8 mouse cellular contexts compared by ENCODE assay signal in genomic region chr11:75572301-75572791, GRCm38 (mm10). TPM values are rescaled to one million over a fixed set of nuclear protein-coding genes. Genes with fewer than 3 reads are reported as not detected.
DNase-seq lines count a peak whose midpoint lies in the region; ATAC-seq lines count a peak whose summit lies in the region.

No protein-coding gene starts in this region.

- 33% methylated on average over 10 of the region's 10 CpGs for WGBS in heart, embryonic 14.5 days
- WGBS in hindbrain, embryonic 11.5 days = 13% methylated on average over 10 of the region's 10 CpGs
- 15% methylated on average over 10 of the region's 10 CpGs for WGBS in midbrain, embryonic 10.5 days

- H3K36me3 ChIP-seq in heart, embryonic 14.5 days (ENCODE audit: control insufficient read depth, insufficient read depth, low read length) = peaks cover 5% of the 10 kb centered on the region; the same call in 1 of the 2 replicates
- H3K36me3 ChIP-seq in hindbrain, embryonic 11.5 days (ENCODE audit: control insufficient read depth, insufficient read depth, low read length) = no peaks in the 10 kb centered on the region
- H3K36me3 ChIP-seq in midbrain, embryonic 10.5 days = peaks cover 8% of the 10 kb centered on the region; the same call in 1 of the 2 replicates

- no peak overlapping the region for H3K4me2 ChIP-seq in heart, embryonic 14.5 days (ENCODE audit: low read length)
- H3K4me2 ChIP-seq in hindbrain, embryonic 11.5 days (replicated peaks; ENCODE audit: low read depth, low read length) = no peak overlapping the region

- DNase-seq in heart, postnatal 25 days (ENCODE audit: low spot score) = no peak
- DNase-seq in hindbrain, embryonic 11.5 days (ENCODE audit: low spot score) = peak; percentile 34
- no peak for DNase-seq in midbrain, embryonic 10.5 days (ENCODE audit: low spot score)
- peak; percentile 38 to 43 for DNase-seq in thymus, postnatal 10 days (ENCODE audit: low spot score in 2 of 2)
- no peak for DNase-seq in adrenal gland, postnatal 10 days
- DNase-seq in kidney, adult 11 months = no peak

- H3K9ac ChIP-seq in heart, embryonic 14.5 days (ENCODE audit: low read length) = 0 out of 2 replicates have a peak overlapping the region, but pooled peaks have one; percentile 31
- peak overlapping the region; percentile 12; the same call in 1 of the 2 replicates for H3K9ac ChIP-seq in hindbrain, embryonic 11.5 days (ENCODE audit: low read depth, low read length)

- H3K9me3 ChIP-seq in heart, embryonic 14.5 days (ENCODE audit: control insufficient read depth, low read length) = no peaks in the 10 kb centered on the region
- H3K9me3 ChIP-seq in hindbrain, embryonic 11.5 days (ENCODE audit: control insufficient read depth, low read length) = no peaks in the 10 kb centered on the region
- H3K9me3 ChIP-seq in midbrain, embryonic 10.5 days (replicated peaks) = no peaks in the 10 kb centered on the region

- H3K27ac ChIP-seq in heart, embryonic 14.5 days (replicated peaks in 1 of 2; ENCODE audit: control insufficient read depth in 1 of 2, insufficient read depth in 1 of 2, low read depth in 2 of 2, low read length in 2 of 2) = no peak overlapping the region
- peak overlapping the region; percentile 53 for H3K27ac ChIP-seq in brown adipose tissue, adult 24 weeks (replicated peaks; ENCODE audit: low read depth, low read length)
- peak overlapping the region; percentile 43; the same call in 1 of the 2 replicates for H3K27ac ChIP-seq in hindbrain, embryonic 11.5 days (ENCODE audit: low read depth, low read length)
- H3K27ac ChIP-seq in midbrain, embryonic 10.5 days (replicated peaks) = peak overlapping the region; percentile 83

- peaks cover 13 to 15% of the 10 kb centered on the region in 2 experiments for H3K4me1 ChIP-seq in heart, embryonic 14.5 days (ENCODE audit: control insufficient read depth in 2 of 2, insufficient read depth in 2 of 2, low read length in 2 of 2)
- H3K4me1 ChIP-seq in brown adipose tissue, adult 24 weeks (ENCODE audit: control insufficient read depth, insufficient read depth, insufficient read length, low read length) = peaks cover 13% of the 10 kb centered on the region; the same call in 1 of the 2 replicates
- H3K4me1 ChIP-seq in hindbrain, embryonic 11.5 days (replicated peaks; ENCODE audit: control insufficient read depth, insufficient read depth, low read length) = peaks cover 12% of the 10 kb centered on the region
- peaks cover 24% of the 10 kb centered on the region for H3K4me1 ChIP-seq in midbrain, embryonic 10.5 days

- peaks cover 23% of the 10 kb centered on the region for H3K27me3 ChIP-seq in heart, embryonic 14.5 days (ENCODE audit: control insufficient read depth, insufficient read depth, low read length)
- no peaks in the 10 kb centered on the region for H3K27me3 ChIP-seq in hindbrain, embryonic 11.5 days (ENCODE audit: control insufficient read depth, insufficient read depth, low read length)
- H3K27me3 ChIP-seq in midbrain, embryonic 10.5 days (ENCODE audit: low read depth, poor library complexity, severe bottlenecking) = peaks cover 18% of the 10 kb centered on the region; the same call in 1 of the 2 replicates

- intact Hi-C loops in heart, postnatal 25 days (cut with DNase I) = loop anchor here (5.0 kb wide), 1 partner anchor 170 kb away; no protein-coding TSS in a partner anchor

- H3K4me3 ChIP-seq in heart, embryonic 14.5 days (ENCODE audit: control insufficient read depth in 1 of 2, insufficient read depth in 1 of 2, low read depth in 1 of 2, low read length in 2 of 2) = no peak overlapping the region
- no peak overlapping the region for H3K4me3 ChIP-seq in brown adipose tissue, adult 24 weeks (ENCODE audit: insufficient read depth, low read depth, low read length)
- H3K4me3 ChIP-seq in hindbrain, embryonic 11.5 days (ENCODE audit: low read depth, low read length) = no peak overlapping the region
- H3K4me3 ChIP-seq in midbrain, embryonic 10.5 days = 0 out of 2 replicates have a peak overlapping the region, but pooled peaks have one; percentile 28

- no peak for ATAC-seq in heart, embryonic 14.5 days (ENCODE audit: insufficient number of reproducible peaks, insufficient read depth, low FRiP score, low read depth)
- 0 out of 2 replicates have a peak, but pooled peaks have one; percentile 29 for ATAC-seq in hindbrain, embryonic 11.5 days (ENCODE audit: low FRiP score)

RNA-seq across cellular contexts. Expression of gene Pitpna, which starts 15.6 kb away (rescaled TPM):
- polyA plus RNA-seq in heart, embryonic 14.5 days (2014; fragmentation: Nextera tagmentation; extraction: Ambion mirVana) = 76.7 and 83.2 TPM in 2 replicates
- 100 to 1,000 TPM; 108 to 115 TPM for total RNA-seq in heart, postnatal 25 days (2021)
- 75.9 and 86.5 TPM in 2 replicates for polyA plus RNA-seq in brown adipose tissue, adult 24 weeks (2012; ENCODE audit: insufficient read depth, insufficient read length, missing spikeins)
- polyA plus RNA-seq in hindbrain, embryonic 11.5 days (2014; fragmentation: Nextera tagmentation; extraction: Ambion mirVana) = 96.2 and 99.5 TPM in 2 replicates
- 63.4 and 65.5 TPM in 2 replicates for polyA plus RNA-seq in midbrain, embryonic 10.5 days (2016; fragmentation: Nextera tagmentation; extraction: Ambion mirVana)
- total RNA-seq in adrenal gland, postnatal 10 days (2021) = 100 to 1,000 TPM; 130 to 139 TPM

RNA-seq across cellular contexts. Expression of gene Slc43a2, which starts 40.9 kb away (rescaled TPM):
- 1.9 and 2.7 TPM in 2 replicates for polyA plus RNA-seq in heart, embryonic 14.5 days (2014; fragmentation: Nextera tagmentation; extraction: Ambion mirVana)
- total RNA-seq in heart, postnatal 25 days (2021) = 10 to 100 TPM; 14.9 to 18.2 TPM
- 13.4 and 14.5 TPM in 2 replicates for polyA plus RNA-seq in brown adipose tissue, adult 24 weeks (2012; ENCODE audit: insufficient read depth, insufficient read length, missing spikeins)
- polyA plus RNA-seq in hindbrain, embryonic 11.5 days (2014; fragmentation: Nextera tagmentation; extraction: Ambion mirVana) = 5.5 and 5.9 TPM in 2 replicates
- polyA plus RNA-seq in midbrain, embryonic 10.5 days (2016; fragmentation: Nextera tagmentation; extraction: Ambion mirVana) = 6.5 and 8.2 TPM in 2 replicates
- 10 to 100 TPM; 21.1 to 27.9 TPM for total RNA-seq in adrenal gland, postnatal 10 days (2021)

RNA-seq across cellular contexts. Expression of gene Inpp5k, which starts 58.4 kb away (rescaled TPM):
- 29.4 and 30.7 TPM in 2 replicates for polyA plus RNA-seq in heart, embryonic 14.5 days (2014; fragmentation: Nextera tagmentation; extraction: Ambion mirVana)
- total RNA-seq in heart, postnatal 25 days (2021) = 10 to 100 TPM; 27.8 to 29.8 TPM
- 19.1 and 24.1 TPM in 2 replicates for polyA plus RNA-seq in brown adipose tissue, adult 24 weeks (2012; ENCODE audit: insufficient read depth, insufficient read length, missing spikeins)
- 26.5 and 28.8 TPM in 2 replicates for polyA plus RNA-seq in hindbrain, embryonic 11.5 days (2014; fragmentation: Nextera tagmentation; extraction: Ambion mirVana)
- polyA plus RNA-seq in midbrain, embryonic 10.5 days (2016; fragmentation: Nextera tagmentation; extraction: Ambion mirVana) = 19.6 and 23.8 TPM in 2 replicates
- total RNA-seq in adrenal gland, postnatal 10 days (2021) = 10 to 100 TPM; 30.7 to 43.0 TPM

RNA-seq across cellular contexts. Expression of gene Scarf1, which starts 59.0 kb away (rescaled TPM):
- 9.7 and 11.3 TPM in 2 replicates for polyA plus RNA-seq in heart, embryonic 14.5 days (2014; fragmentation: Nextera tagmentation; extraction: Ambion mirVana)
- total RNA-seq in heart, postnatal 25 days (2021) = 10 to 100 TPM in 1 of 2 experiments, 1 to 10 TPM in 1; 8.5 to 12.1 TPM
- polyA plus RNA-seq in brown adipose tissue, adult 24 weeks (2012; ENCODE audit: insufficient read depth, insufficient read length, missing spikeins) = 3.4 and 5.3 TPM in 2 replicates
- polyA plus RNA-seq in hindbrain, embryonic 11.5 days (2014; fragmentation: Nextera tagmentation; extraction: Ambion mirVana) = 3.4 and 4.0 TPM in 2 replicates
- polyA plus RNA-seq in midbrain, embryonic 10.5 days (2016; fragmentation: Nextera tagmentation; extraction: Ambion mirVana) = 4.7 and 4.8 TPM in 2 replicates
- total RNA-seq in adrenal gland, postnatal 10 days (2021) = 10 to 100 TPM; 13.3 to 20.0 TPM

Comparison
In these comparisons a context has a peak if more than half of its experiments do, and no peak if none do; other contexts are left out.
1. H3K27ac ChIP-seq: peak in brown adipose tissue, adult 24 weeks (single experiment), hindbrain, embryonic 11.5 days (single experiment) and midbrain, embryonic 10.5 days (single experiment); none in heart, embryonic 14.5 days (0 of 2).
2. DNase-seq: peak in hindbrain, embryonic 11.5 days (single experiment) and thymus, postnatal 10 days (2 of 2); none in heart, postnatal 25 days (single experiment), midbrain, embryonic 10.5 days (single experiment), adrenal gland, postnatal 10 days (single experiment) and kidney, adult 11 months (single experiment).